Mouse (Mus musculus) bone marrow, adult 2 months (tissue): ENCODE data around the gene Syp.

Experiments
- CTCF ChIP-seq: fragments of 200-500 bp; IDR thresholded peaks from 2 replicates; pipeline ENCODE4 v1.5.1; 2011; ENCODE audit warnings: low read length, control low read depth; ENCODE audit not compliant: control insufficient read depth, insufficient read depth
- POLR2A ChIP-seq: fragments of 200-500 bp; IDR thresholded peaks from 2 replicates; pipeline ENCODE4 v1.6.1; 2011; ENCODE audit warnings: low read depth, mild to moderate bottlenecking, control low read depth, low read length, borderline replicate concordance; ENCODE audit not compliant: control insufficient read depth

- TF ChIP-seq CTCF (no peak), POLR2A (no peak)
These were observed 28.2 kb upstream of the Syp start for GRCm38 (mm10) chrX:7610035-7610434.
